Mouse (Mus musculus) kidney, postnatal 0 days (tissue): ENCODE data around the gene Ephb1. TPM values are rescaled to one million over a fixed set of nuclear protein-coding genes. Genes with fewer than 3 reads are reported as not detected.

Experiments
- ATAC-seq: fragments of 200-750 bp; cut with Nextera tagmentation; replicated peaks from 2 replicates; pipeline ENCODE4 v1.8.0; 2017; ENCODE audit warnings: low read depth, moderate number of reproducible peaks, moderate TSS enrichment, moderate library complexity; ENCODE audit not compliant: low FRiP score
- DNase-seq: peaks from one replicate; pipeline ENCODE4 v3.0.0-alpha.2; 2016; ENCODE audit warnings: low spot score
- H3K27ac ChIP-seq: fragments of 300-500 bp; sonication (generic); 2 replicates; pipeline ENCODE4 v1.5.1; 2014; ENCODE audit warnings: mild to moderate bottlenecking
- H3K27me3 ChIP-seq: fragments of 300-500 bp; sonication (generic); 2 replicates; pipeline ENCODE4 v1.6.1; 2014; ENCODE audit warnings: low read length, mixed read lengths; ENCODE audit not compliant: insufficient read depth
- H3K36me3 ChIP-seq: fragments of 300-500 bp; sonication (generic); 2 replicates; pipeline ENCODE4 v1.6.1; 2014; ENCODE audit warnings: low read length, mixed read lengths; ENCODE audit not compliant: insufficient read depth
- H3K4me1 ChIP-seq: fragments of 300-500 bp; sonication (generic); replicated peaks from 2 replicates; pipeline ENCODE4 v1.6.1; 2014; ENCODE audit warnings: antibody characterized with exemption, low read length, mixed read lengths; ENCODE audit not compliant: insufficient read depth
- H3K4me2 ChIP-seq: fragments of 300-500 bp; sonication (generic); 2 replicates; pipeline ENCODE4 v1.6.1; 2014; ENCODE audit warnings: mild to moderate bottlenecking, low read length, moderate library complexity, mixed read lengths
- H3K4me3 ChIP-seq: fragments of 300-500 bp; sonication (generic); replicated peaks from 2 replicates; pipeline ENCODE4 v1.5.1; 2014; ENCODE audit warnings: low read depth, low read length
- H3K9ac ChIP-seq: fragments of 300-500 bp; sonication (generic); 2 replicates; pipeline ENCODE4 v1.6.1; 2014; ENCODE audit warnings: low read depth, low read length
- H3K9me3 ChIP-seq: fragments of 300-500 bp; sonication (generic); replicated peaks from 2 replicates; pipeline ENCODE4 v1.6.1; 2016; ENCODE audit warnings: low read length, inconsistent platforms, mixed read lengths
- CTCF ChIP-seq: IDR thresholded peaks from 2 replicates; pipeline ENCODE4 v1.5.1; 2016; ENCODE audit warnings: antibody characterized with exemption, low read depth, mild to moderate bottlenecking, moderate library complexity
- WGBS: fragments of 180-500 bp; shearing (Covaris S2); extraction: QIAGEN DNeasy Blood & Tissue Kit; methylation state at CpG from one replicate; pipeline ENCODE4 v1.1.7; 2014; 5-methylcytosine and 5-hydroxymethylcytosine counted together
- polyA plus RNA-seq: library from polyadenylated mRNA; unstranded; fragments of >200 nt; fragmentation: Nextera tagmentation; extraction: Ambion mirVana; gene quantifications from 2 replicates; pipeline ENCODE4 v1.2.1, GENCODE M21; 2015

Ephb1 gene
- polyA plus RNA-seq, 1 experiment from 2014 or later, result 4.2 TPM

DNA sequence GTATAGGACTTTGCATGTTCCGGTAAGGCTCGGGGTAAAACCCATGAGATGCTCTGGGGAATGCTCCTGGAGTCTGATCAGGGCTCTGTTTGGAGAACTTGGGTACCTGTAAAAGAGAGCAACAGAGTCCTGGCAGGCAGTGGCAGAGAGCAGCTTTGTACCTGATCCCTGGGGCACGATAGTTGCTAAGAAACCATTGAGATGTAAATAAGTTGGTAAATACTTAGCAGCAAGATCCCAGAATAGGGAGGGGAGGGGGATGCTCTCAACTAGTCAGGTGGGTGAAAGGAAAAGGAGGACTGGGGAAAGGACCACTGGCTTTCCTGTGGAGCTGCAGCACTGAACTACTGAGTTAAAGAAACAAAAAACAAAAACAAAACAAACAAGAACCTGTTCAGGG is 12.5 kb downstream of the Ephb1 start:
- no peaks in the 10 kb centered on the region for H3K9me3 ChIP-seq
- no peaks in the 10 kb centered on the region for H3K27me3 ChIP-seq
- no peak overlapping the region for H3K4me2 ChIP-seq
- no peaks in the 10 kb centered on the region for H3K4me1 ChIP-seq
- H3K36me3 ChIP-seq, result no peaks in the 10 kb centered on the region
- no peak for ATAC-seq
- TF ChIP-seq CTCF, result no peak
- no peak for DNase-seq
- H3K27ac ChIP-seq, result no peak overlapping the region
- H3K9ac ChIP-seq, result no peak overlapping the region
- 71% methylated on average over 3 of the region's 3 CpGs for WGBS
- no peak overlapping the region for H3K4me3 ChIP-seq

DNA sequence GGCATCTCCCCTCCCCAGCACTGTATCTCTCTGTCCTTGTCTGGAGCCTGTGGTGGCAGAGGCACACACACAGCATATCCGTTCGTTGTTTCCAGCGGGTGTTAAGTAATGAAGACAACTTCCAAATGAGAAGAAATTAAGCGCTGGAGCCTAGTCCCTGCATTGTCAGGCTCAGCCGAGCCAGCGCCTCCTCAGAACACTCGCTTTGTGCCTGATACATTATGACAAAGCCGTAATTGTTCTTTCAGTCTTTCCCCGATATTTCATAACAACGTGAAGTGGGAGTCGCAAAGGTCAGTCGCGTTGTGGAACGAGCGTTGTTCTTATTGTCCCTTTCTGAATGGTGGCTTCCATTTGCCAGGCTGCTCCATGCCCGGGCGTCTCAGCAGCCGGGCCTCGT is 13.7 kb downstream of the Ephb1 start:
- WGBS, result 92% methylated on average over 19 of the region's 19 CpGs
- H3K4me2 ChIP-seq, result no peak overlapping the region
- H3K27ac ChIP-seq, result no peak overlapping the region
- H3K4me1 ChIP-seq, result no peaks in the 10 kb centered on the region
- no peak for ATAC-seq
- no peaks in the 10 kb centered on the region for H3K36me3 ChIP-seq
- H3K4me3 ChIP-seq, result no peak overlapping the region
- H3K27me3 ChIP-seq, result no peaks in the 10 kb centered on the region
- no peaks in the 10 kb centered on the region for H3K9me3 ChIP-seq
- H3K9ac ChIP-seq, result no peak overlapping the region
- DNase-seq, result no peak
- no peak for TF ChIP-seq CTCF

DNA sequence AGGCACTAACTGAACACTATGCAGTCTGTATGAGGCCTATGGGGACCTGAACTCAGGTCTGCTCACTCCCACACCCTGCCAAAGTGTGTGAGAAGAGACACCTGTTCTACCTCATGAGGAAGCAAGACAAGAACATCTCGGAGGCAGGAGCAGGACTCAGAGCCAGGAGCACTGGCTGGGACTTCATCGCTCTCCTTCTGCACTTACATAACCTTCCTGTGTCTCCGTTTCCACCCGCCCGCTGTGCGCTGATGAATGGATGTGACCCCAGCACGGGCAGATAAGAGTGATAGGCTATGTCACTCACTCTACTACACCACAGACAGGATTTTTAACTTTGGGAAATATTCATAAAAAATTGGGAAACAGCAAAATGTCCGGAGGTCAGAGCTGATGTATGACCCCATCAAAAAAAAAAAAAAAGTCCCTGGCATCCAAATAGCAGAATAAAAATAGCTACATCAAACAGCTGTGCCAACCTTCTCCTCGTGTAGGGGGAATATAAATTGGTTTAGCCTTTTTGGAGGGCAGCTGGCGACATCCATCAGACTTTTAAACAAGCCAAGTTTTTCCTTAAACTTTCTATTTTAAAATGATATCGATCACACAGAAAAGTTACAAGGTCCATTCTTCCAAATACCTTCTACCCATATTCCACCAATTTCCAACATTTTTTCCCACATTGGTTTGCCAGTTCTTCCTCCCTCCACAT is 18.8 kb downstream of the Ephb1 start:
- WGBS, result 70% methylated on average over 11 of the region's 11 CpGs
- Histone ChIP-seq H3K27me3 (no peaks in the 10 kb centered on the region), H3K4me2 (no peak overlapping the region), H3K27ac (no peak overlapping the region), H3K4me3 (no peak overlapping the region), H3K9ac (no peak overlapping the region), H3K4me1 (no peaks in the 10 kb centered on the region), H3K36me3 (no peaks in the 10 kb centered on the region), H3K9me3 (no peaks in the 10 kb centered on the region)
- TF ChIP-seq CTCF, result no peak
- ATAC-seq (no peak), DNase-seq (no peak)

DNA sequence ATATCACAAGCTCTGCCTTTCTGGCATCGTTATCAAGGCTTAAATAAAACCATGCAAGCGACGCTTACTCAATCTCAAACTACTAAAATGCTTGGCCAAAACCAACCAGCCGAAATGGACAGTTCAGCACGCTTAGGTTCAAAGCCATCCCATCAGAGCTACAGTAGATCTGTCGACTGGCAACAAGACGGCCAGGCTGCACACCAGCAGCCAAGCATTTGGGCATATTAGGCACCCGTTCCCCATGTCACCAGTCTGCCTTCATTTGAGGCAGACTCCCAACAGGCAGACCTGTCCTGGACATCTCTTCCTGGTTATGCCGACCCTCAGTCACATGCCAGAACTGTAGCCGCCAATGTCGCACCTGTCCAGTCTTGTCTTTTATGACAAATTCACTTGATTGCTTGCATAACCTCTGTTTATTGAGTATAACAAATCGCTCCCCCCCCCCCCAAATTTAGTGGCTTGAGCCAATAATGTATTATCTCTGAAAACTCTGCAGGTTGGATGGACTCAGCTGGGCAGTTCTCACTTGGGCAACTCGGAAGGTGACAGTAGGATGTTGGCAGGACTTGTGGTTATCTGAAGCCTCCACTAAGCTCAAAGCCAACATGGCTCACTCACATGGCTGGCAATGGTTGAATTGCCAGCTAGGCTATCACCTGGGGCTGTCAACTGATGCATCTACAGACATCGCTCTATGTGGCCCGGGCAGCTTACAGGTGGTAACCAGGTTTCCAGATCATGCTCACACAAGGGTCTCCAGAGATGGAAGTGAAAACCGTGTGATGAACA is 24.0 kb downstream of the Ephb1 start:
- H3K36me3 ChIP-seq, result no peaks in the 10 kb centered on the region
- H3K9ac ChIP-seq, result no peak overlapping the region
- H3K4me2 ChIP-seq, result no peak overlapping the region
- DNase-seq (no peak), ATAC-seq (no peak)
- no peaks in the 10 kb centered on the region for H3K27me3 ChIP-seq
- 93% methylated on average over 16 of the region's 16 CpGs for WGBS
- no peak overlapping the region for H3K4me3 ChIP-seq
- TF ChIP-seq CTCF, result no peak
- no peak overlapping the region for H3K27ac ChIP-seq
- no peaks in the 10 kb centered on the region for H3K9me3 ChIP-seq
- no peaks in the 10 kb centered on the region for H3K4me1 ChIP-seq

DNA sequence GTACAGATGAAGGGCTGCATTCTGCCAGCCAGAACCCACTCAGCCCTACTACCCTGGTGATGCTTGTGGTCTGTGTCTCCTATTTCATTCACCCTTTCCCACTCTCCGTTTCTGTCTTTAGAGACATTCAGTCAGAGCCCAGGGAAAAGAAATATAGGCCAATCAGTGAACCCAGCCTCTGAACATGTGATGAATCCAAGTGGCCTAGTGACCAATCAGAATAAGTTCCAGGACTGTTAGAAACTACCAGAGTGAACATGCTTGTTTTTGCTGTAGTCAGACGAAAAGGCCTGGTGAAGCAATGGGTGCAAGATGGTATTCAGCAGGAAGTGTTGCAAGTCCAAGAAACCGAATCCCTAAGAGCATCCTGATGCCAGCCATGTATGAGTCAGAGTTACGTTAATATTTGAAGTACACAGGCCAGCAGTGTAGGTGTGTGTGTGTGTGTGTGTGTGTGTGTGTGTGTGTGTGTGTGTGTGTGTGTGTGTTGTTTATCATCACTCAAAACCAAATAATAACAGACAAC is 26.8 kb downstream of the Ephb1 start:
- no peak for ATAC-seq
- WGBS, result 75% methylated on average over 4 of the region's 4 CpGs

DNA sequence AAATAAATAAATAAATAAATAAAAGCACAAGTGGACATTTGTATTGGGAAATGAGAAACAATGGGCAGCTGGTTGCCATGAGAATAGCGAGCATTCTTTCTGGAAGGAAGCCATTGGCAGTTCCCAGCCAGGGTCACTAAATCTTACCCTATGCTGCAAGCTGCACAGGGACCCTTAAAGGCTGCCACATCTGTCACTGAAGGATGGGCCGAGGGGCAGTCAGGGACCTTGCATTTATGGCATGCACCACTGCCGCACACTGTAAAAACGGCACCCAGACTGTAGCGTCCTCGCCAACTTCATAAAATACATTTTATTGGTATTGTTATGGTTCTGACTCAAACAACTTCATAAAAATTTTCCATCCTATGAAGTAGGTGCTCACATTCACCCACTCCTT is 39.1 kb downstream of the Ephb1 start:
- Histone ChIP-seq H3K9me3 (no peaks in the 10 kb centered on the region), H3K27ac (no peak overlapping the region), H3K4me1 (no peaks in the 10 kb centered on the region), H3K9ac (no peak overlapping the region), H3K36me3 (no peaks in the 10 kb centered on the region), H3K4me2 (no peak overlapping the region), H3K27me3 (no peaks in the 10 kb centered on the region), H3K4me3 (no peak overlapping the region)
- ATAC-seq (no peak), DNase-seq (no peak)
- WGBS, result 79% methylated on average over 6 of the region's 6 CpGs
- no peak for TF ChIP-seq CTCF

More for the DNA sequence above, 26.8 kb downstream of the Ephb1 start:
- no peaks in the 10 kb centered on the region for H3K36me3 ChIP-seq
- no peak overlapping the region for H3K27ac ChIP-seq
- H3K27me3 ChIP-seq, result no peaks in the 10 kb centered on the region
- DNase-seq, result no peak
- no peak overlapping the region for H3K4me3 ChIP-seq
- H3K4me1 ChIP-seq, result no peaks in the 10 kb centered on the region
- H3K9me3 ChIP-seq, result no peaks in the 10 kb centered on the region
- H3K4me2 ChIP-seq, result no peak overlapping the region
- TF ChIP-seq CTCF, result no peak
- no peak overlapping the region for H3K9ac ChIP-seq
